Mouse (Mus musculus): ENCODE data around the gene Ncor2.

GRCm38 (mm10) chr5:125125966-125126464, 53.0 kb downstream of the Ncor2 start:
- TF ChIP-seq POLR2A (IDR thresholded peaks at IDR 0.05; ENCODE audit: extremely low read depth, insufficient read depth, low read length): no peak
- TF ChIP-seq CTCF (IDR thresholded peaks at IDR 0.05; ENCODE audit: low read depth, low read length): no peak
